Mouse (Mus musculus) adrenal gland, postnatal 0 days (tissue): Measurements from ENCODE around the gene Tlcd2. TPM values are rescaled to one million over a fixed set of nuclear protein-coding genes. Genes with fewer than 3 reads are reported as not detected.

Experiments used
- microRNA-seq: library from miRNA; unstranded; fragments of <30 nt; microRNA quantifications from one replicate; pipeline ENCODE4, GENCODE M21; 2016; ENCODE audit warnings: borderline replicate concordance; ENCODE audit not compliant: insufficient number of aligned reads
- polyA plus RNA-seq: library from polyadenylated mRNA; unstranded; fragments of >200 nt; fragmentation: Nextera tagmentation; extraction: Ambion mirVana; gene quantifications from 2 replicates; pipeline ENCODE4 v1.2.1, GENCODE M21; 2015

The Tlcd2 gene
- 24.9 and 26.6 TPM in 2 replicates for polyA plus RNA-seq

DNA sequence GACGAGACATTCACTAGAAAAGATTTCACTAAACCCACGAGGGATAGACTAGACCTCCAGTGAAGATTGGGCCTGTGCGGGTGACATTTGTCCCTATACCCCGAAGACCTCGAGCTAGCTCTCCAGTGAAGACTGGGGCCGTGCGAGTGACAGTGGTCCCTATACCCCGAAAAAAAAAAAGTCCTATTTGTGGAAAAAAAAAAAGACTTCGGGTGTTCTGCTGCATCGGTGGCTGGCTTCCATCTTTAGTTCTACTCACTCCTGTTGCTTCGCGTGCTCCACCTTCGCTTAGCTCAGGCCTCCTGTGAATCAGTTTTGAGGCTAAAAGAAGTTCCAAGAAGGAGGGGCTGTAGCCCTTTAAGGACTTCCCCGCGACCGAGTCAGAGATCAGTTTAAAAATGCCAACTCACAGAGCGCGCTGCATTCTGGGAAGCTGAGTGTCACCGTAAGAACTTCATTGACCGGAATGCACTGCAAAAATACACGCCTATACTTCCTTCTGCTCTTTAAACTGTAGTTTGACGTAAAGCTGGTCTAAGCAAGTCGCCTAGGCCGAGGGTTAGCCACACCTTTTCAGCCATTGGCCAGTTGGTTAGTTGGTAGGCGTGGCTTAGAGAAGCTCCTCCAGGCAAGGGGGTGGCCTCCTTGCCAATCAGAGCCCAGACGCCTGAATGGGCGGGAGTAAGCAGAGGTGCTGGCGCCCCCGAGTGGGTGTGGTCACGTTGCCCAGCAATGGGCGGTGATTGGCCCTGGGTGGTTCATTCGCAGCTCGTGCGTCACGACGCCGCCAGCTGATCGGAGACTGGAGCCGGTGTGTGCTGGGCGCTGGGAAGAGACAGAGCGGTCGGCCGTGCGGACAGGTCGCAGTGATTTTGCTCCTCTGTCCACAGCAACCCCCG, at the start of gene Tlcd2:
Gene Tlcd2, plus strand, starts transcription at position 872 of the 899 bp plus-strand sequence.

DNA sequence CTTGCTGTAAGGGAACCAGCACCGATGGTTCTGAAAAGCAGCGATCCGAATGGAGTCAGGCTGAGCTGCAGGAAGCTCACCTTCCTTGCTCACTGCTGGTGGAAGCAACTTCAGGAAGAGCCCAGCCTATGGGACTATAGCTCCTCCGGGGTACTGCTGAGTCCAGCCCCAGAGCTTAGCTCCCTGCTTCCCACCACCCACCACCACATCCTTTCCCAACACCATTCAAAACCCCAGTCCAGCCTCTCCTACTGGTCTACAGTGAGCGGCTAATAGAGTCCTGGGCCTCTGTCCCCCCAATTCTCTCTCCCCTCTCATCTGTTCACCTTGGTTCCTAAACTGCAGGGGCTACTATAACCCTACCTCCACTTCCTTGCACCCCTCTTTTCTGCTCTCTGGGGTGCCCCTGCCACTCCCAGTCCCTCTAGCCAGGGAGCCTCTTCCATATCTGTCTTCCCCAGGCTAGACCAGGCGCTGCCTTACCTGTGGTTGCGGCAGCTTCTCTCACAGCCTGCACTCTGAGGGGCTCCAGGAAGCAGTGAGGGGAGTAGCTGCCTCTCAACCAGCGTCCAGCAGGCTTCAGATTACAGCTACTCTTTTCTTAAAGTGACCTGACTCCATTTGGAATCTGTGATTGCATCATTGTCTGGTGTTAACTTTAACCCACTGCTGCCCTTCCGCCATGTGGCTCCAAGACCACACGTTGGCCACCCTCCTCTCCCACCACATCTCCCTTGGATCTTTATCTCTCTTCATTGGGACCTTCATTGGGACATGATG, 39.3 kb upstream of the Tlcd2 start, which contains the start of gene Serpinf1:
Gene Serpinf1, minus strand, starts transcription at position 689 of the 780 bp plus-strand sequence.

DNA sequence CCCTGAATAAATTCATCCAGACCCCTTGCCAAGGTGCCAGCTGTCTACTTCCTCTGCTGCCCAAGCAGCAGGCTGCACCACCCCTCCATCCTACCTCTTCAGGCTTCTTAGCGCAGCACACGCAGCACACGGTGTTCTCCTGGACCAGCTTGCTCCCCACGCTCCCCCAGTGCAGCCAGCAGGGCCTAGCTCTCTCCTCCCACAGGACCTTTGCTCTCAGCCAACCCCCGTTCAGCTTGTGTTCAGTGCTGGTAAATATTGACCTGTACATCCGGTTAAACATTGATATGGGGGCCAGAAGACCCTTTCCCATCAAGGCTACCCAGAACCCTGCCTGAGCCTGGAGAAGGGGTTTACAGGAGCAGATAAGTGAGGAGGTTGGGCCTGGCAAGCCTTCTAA, 22.2 kb upstream of the Tlcd2 start, which contains the start of gene Serpinf2:
Gene Serpinf2, minus strand, starts transcription at position 229 of the 400 bp plus-strand sequence.

DNA sequence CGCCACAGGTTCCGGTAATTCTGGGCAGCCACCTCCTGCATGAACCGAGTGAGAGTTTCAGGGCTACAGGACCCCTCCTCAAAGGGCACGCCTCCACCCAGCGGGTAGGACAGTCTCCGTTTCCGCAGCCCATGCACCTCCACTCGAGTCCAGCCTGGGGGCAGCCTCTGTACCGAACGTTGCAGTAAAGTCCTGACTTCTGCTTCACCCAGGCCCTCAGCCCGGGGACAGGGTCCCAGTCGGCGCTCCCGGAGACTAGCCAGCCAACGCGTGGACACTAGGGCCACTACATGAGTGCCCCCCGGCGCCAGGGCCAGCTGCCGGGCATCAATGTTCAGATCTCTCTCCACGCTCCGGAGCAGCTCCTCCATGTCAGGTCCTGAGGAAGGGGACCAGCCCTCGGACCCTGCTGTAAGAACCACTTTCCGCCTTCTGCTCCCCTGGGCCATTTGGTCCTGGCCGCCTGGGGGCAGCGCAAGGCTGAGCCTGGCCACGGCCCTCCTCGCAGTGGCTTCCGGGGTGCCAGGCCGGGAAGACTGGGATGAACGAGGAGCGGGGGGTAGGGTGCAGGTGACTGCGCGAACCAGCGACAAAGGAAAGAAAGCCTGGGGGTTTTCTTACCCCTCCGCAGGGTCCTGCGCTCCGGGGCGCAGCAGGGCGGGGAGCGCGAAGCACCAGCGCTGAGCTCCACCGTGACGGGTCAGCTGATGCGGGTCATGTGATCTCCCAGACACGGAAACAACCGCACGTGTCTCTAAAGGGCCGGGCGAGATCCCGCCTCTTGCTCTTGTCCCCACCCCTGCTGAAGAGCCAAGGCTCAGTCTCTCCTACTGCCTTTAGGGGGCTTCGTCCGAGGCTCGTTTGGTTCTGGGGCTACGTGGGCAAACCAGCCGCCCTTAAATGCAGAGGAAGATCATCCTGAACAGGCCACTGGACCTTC, 7.3 kb upstream of the Tlcd2 start, which contains the start of gene Wdr81:
Gene Wdr81, minus strand, starts transcription at position 727 of the 940 bp plus-strand sequence.

DNA sequence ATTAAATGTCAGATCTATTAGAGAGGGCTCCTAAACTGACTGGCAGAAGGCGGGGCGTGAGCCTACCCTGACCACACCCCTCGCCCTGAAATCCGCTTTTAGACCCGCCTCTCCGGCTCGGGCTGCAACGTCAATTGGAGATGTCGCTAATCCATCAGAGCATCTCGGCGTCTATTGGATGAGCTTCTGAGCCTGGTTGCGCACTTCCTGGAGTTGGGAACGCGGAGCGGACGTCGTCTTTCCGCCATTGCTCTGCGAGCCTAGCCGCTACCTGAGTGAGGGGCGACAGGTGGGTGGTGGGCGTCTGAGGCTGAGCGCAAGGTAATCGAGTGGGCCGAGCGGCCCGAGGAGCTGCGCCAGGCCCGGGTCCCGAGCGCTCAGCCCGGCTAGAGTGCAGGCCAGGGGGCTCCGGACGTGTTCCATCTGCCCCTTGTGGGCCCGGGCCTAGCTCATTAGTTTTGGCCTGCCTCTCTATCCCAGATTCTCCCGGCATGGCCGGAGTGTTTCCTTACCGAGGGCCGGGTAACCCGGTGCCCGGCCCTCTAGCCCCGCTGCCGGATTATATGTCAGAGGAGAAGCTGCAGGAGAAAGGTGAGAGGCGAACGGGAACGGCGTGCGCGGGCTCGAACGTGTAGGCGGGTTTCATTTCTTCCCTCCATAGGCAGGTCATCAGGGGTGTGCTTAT, 25.2 kb downstream of the Tlcd2 start, which contains the start of gene Prpf8:
Gene Prpf8, plus strand, starts transcription at position 216 of the 685 bp plus-strand sequence.

DNA sequence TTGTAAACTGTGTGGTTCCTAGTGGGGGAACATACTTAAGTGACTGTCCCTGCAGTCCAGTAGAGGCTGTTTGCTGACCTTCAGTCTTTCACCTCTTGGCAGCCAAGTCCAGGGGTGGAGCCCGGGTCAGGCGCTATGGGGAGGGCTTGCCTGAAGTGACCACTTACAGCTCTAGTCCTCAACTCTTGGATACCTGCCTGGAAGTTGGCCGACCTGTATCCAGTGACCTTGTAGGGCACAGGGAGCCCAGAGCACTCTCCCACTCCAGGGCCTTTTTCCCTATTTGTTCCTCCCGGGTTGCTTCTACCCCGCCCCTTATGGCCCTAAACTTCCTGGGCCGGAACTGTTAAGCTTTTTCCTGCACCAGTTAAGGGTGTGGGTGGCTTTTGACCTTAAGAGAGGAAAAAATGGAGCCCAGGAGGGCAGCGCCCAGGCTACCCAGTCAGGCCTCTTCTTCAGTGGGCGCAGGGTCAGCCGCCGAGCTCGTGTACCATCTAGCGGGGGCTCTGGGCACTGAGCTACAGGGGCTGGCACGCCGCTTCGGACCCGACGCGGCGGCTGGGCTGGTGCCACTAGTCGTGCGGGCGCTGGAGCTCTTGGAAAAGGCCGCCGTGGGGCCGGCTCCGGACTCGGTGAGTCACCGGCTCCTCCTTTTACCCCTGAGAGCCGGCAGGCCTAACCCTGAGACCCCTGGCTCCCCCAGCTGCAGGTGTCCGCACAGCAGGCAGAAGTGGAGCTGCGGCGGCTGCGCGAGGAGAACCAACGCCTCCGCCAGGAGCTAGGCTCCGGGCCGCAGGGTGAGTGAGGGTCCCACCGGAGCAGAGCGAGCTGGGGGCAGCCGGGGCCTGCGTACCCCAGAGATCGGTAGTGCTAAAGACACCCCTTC, 48.5 kb downstream of the Tlcd2 start, which contains the start of gene Rilp:
Gene Rilp, plus strand, starts transcription at position 354 of the 886 bp plus-strand sequence.

DNA sequence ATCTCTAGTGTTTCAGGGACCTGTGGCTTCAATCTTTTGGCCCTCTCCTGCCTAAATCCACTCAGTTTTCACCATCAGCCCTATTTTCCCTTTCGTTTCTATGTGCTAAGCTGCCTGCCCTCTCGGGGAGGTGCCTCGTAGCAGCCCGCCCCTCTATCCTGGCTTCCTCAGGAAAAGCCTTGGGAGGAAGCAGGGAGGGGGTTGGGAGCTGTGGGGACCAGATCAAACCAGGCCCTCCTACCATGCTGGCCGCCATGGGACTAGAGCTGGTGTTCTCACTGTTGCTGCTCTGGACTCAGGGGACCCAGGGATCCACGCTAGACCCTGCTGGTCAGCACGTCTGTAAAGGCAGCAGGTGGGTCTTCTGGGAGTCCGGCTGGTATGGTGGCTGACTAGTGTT, 51.8 kb downstream of the Tlcd2 start, which contains the start of gene Scarf1:
Gene Scarf1, plus strand, starts transcription at position 205 of the 400 bp plus-strand sequence.

Small RNA genes within 50 kb of the gene (microRNA-seq; reads per million reads assigned to microRNA genes)
- 37,513 reads per million, percentile 98 among the genes with 10 or more reads in this experiment for gene Mir22

Other genes starting within 250 kb of the Tlcd2 start
- gene Rpa1, start 113.4 kb upstream of the Tlcd2 start, polyA plus RNA-seq, result 36.9 and 55.4 TPM in 2 replicates
- gene Smyd4, start 113.3 kb upstream of the Tlcd2 start, polyA plus RNA-seq, result 7.0 and 10.2 TPM in 2 replicates
- 146 and 196 TPM in 2 replicates for gene Serpinf1, start 39.0 kb upstream of the Tlcd2 start, polyA plus RNA-seq
- gene Serpinf2, start 22.1 kb upstream of the Tlcd2 start, polyA plus RNA-seq, result 19.6 and 24.7 TPM in 2 replicates
- 3.8 and 4.2 TPM in 2 replicates for gene Wdr81, start 7.0 kb upstream of the Tlcd2 start, polyA plus RNA-seq
- gene Prpf8, start 25.1 kb downstream of the Tlcd2 start, polyA plus RNA-seq, result 21.3 and 27.5 TPM in 2 replicates
- 4.1 and 4.4 TPM in 2 replicates for gene Rilp, start 48.4 kb downstream of the Tlcd2 start, polyA plus RNA-seq
- 5.6 and 8.0 TPM in 2 replicates for gene Scarf1, start 51.8 kb downstream of the Tlcd2 start, polyA plus RNA-seq
- 8.5 and 9.5 TPM in 2 replicates for gene Slc43a2, start 70.0 kb downstream of the Tlcd2 start, polyA plus RNA-seq
- gene Pitpna, start 126.4 kb downstream of the Tlcd2 start, polyA plus RNA-seq, result 55.9 and 68.0 TPM in 2 replicates
- gene Inpp5k, start 169.3 kb downstream of the Tlcd2 start, polyA plus RNA-seq, result 31.3 and 51.3 TPM in 2 replicates
- gene Myo1c, start 188.8 kb downstream of the Tlcd2 start, polyA plus RNA-seq, result 33.3 and 43.7 TPM in 2 replicates
- 82.4 and 86.3 TPM in 2 replicates for gene Crk, start 217.5 kb downstream of the Tlcd2 start, polyA plus RNA-seq